Mouse (Mus musculus): ENCODE measurements around the gene Btbd1.
A peak's percentile ranks its signal among the peaks of the same experiment; 100 is the strongest.

Gene Btbd1

DNA sequence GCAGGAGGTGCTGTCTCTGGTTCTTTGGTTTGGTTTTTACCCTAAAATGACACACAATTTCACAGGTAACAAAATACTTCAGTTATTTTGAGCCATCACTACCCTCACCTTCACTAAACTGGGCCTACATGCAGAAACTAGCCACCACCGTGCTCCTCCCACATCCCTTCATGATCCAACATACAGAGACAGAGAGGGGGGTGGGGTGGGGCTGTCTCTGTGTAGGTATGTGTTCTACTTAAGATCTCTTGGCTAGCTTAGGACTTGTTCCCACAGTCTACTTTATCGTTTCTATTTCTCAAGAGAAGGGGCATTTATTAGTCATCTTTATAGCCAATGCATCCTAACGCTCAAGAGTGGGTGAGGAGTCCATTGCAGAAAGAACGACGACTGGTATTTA, 40.7 kb downstream of the Btbd1 start:
- no peak for DNase-seq (ENCODE audit: low spot score in 2 of 2)

DNA sequence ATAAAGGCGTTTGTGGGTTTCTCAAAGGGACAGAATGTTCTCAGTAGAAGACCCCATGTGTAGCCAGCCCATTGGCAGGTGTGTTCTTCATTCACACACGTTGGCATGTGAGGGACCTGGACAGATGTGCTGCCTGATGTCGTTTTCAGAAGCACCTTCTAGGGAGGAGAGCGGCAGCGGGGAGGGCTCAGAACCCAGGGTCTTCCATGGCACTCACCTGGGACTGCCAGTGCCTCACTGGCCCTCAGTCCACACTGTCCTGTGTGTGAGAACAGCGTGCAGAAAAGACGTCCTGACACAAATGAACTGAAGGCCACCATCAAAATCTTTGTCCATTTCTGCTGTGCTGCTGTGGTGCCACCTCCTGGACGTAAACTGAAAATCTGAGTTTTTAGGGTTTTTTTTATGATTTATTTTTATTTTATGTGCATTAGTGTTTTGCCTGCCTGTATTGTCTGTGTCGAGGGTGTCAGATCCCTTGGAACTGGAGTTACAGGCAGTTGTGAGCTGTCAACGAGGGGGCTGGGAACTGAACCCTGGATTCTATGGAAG, 51.5 kb downstream of the Btbd1 start:
- no peak for DNase-seq (ENCODE audit: low spot score in 2 of 2)

DNA sequence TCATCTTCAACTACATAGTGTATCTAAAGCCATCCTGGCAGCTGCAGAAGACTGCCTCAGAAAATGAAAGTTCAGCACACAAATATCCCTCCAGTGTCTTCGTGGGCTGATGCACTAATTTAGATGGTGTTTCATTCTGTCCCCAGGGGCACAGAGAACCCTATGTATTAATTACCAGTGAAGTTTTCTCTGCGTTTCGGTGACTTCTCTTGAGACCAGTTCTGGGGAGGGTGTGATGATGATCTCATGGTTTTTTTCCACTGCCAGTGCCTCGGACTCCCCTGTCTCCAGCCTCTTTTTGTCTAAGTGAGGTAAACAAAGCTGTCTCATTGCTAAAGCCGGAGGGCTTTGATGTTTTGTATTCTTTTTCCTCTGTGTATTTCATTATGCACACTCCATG, 53.9 kb downstream of the Btbd1 start:
- no peak for DNase-seq (ENCODE audit: low spot score in 2 of 2)

DNA sequence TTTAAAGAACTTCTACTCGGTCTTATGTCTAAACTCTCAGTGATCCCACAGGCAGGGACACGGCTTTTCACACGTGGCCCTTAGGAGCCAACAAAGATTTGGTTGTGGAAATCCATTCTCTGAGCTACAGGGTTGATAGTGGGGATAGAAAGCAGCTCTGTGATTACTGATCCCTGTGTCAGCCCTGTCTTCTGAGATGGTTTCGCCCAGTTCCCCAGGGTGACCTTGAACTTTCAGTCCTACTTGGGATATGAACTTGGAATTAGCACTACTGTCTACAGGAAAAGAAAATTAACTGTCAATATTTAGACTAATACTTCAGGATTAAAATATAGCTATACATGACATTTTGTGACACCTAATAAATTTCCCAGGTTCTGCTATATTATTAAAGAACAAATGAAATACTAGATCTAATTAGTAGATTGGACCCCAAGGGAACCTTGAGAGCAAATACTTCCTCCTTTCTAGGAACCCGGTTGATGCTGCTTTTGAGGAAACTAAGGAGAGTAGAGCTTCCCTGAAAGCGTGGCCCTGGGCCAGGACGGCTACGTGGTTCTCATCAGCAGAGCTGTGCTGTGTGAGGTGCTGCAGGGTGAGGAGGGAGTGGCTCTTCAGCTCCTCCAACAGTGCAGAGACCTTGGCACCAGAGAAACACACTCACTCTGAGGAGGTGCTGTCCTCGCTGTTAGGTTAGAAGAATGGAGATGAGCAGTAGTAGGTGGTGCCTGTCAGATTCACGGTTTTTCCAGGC, 56.3 kb downstream of the Btbd1 start:
- no peak for DNase-seq (ENCODE audit: low spot score in 2 of 2)

DNA sequence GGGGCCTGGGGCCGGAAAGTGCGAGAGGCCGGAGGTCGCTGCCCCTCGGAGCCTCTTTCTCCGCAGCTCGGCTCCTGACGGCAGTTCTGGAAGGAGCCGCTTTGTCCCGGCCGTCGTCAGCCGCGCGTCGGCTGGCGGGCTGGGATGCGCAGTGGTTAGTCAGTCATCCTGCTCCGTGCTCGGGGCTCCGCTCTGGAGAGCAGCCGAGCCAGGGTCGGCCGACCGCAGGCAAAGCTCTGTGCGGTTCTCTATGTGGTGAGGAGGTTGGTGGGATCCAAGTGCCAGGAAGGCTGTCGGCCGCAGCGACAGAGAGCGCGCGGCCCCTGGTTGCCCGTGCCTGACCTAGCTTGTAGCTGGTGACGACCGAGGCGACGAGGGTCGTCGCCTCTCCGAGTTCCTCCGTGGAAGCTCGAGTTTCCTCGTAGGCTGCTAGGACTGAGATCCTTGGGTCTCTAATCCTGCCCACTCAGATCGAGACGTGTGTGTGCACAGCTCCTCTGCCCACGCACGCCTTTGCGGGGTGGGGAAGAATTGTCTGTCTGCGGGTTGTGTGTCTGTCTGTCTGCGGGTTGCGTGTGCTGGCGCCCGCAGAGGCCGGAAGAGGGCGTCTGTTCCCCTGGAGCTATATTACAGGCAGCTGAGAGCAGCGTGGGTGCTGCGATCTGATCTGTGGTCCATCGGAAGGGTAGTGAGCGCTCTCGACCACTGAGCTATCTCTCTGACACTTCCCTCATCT, 66.0 kb downstream of the Btbd1 start:
- DNase-seq (ENCODE audit: low spot score in 2 of 2) = peak; percentile 5 to 15

DNA sequence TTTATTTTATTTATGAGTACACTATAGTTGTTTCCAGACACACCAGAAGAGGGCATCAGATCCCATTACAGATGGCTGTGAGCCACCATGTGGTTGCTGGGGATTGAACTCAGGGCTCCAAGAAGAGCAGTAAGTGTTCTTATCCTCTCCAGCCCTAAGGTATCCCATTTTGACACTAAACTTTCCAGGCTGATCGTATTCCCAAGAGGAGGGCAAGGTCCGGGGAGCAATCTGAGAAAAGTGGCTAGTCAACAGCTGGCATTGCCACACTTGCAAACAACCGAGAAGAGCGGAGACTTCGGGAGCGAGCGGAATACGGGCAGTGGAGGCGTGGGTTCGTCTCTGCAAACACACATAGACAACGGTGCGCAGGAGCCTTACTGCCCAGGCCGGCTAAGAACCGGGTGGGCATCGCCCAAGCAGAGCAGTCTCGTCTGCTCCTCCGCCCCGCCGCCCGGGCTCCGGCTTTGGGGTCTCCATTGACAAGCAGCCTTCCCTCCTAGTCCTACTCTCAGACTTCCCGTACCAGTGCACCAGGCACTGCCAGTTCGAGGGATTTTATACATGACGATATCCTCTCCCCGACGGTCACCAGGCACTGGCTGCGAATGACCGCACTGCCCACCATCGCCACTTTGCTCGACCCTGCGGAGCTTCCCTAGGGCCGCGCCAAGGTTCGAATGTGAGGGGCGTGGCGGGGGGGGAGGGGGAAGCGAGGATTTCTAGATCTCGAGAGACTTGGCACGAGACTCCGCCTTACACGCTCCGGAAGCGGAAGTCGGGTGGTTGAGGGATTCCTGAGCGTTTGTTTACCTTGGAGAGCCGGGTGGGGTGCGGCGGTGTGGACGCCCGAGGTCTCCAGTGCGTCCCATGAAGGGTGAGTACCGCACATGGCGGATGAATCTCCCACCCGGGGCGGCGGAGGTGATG, 66.8 kb downstream of the Btbd1 start, which contains the start of gene Ramac:
Ramac (plus strand) TSS at position 746 of the 930 bp plus-strand sequence.
- peak; percentile 87 to 88 for DNase-seq (ENCODE audit: low spot score in 2 of 2)

DNA sequence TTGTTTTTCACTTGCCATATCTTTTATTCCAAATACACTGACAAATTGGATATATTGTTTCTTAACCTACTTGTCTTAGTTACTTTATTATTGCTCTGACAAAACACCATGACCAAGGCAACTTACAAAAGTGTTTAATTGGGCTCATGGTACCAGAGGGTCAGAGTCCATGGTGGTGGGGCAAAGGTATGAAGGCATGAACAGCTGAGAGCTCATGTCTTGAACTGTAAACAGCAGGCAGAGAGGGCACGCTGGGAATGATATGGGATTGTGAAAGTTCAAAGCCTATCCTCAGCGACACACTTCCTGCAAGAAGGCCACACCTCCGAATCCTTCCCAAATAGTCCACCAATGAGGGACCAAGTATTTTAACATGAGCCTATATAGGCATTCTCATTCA, 81.3 kb downstream of the Btbd1 start:
- no peak for DNase-seq (ENCODE audit: low spot score in 2 of 2)

DNA sequence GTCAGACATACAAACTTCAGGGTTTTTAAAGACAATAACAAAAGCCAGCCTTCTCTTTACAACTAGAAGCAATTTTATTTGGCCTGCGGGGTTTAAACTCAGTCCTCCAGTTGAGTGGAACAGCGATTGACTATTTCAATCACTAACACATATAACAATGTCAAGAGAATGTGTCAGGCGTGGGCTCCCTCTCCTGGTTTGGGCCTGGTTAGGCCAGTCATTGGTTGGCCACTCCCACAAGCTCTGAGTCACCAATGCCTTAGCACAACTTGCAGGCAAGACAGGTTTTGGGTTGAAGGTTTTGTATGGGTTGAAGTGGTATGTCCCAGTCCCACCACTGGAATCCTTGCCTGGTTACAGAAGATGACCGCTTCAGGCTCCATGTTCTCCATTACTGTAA, 85.1 kb downstream of the Btbd1 start:
- DNase-seq (ENCODE audit: low spot score in 2 of 2) = peak in 1 of 2 experiments; percentile 15
